In the genomic region with DNA sequence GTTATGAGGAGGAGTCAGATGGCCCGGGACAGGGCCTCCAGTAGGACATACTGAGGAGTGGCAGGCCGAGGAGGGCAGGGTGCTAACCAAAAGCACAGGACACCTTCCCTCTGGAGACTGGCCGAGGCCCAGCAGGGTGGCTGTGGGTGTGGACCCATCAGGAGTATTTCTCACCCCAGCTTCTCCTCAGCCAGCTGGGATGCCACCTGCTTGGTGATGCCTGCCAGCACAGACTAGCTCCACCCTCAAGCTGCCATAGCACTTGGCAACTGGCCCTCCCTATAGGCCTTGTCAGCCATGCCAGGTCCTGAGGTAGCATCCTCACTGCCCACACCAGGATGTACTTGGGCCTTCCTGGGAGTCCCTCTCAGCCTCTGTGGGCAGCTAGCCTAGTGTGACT, we compare ENCODE assay signal across 21 mouse cellular contexts. TPM values are rescaled to one million over a fixed set of nuclear protein-coding genes. Genes with fewer than 3 reads are reported as not detected.
DNase-seq lines count a peak whose midpoint lies in the region; ATAC-seq and TF ChIP-seq lines count a peak whose summit lies in the region.
"Had no signal": no experiment of that assay in that cellular context is flagged by ENCODE, and none has a peak within 500 bp of the region (broad histone marks: within the 10 kb centered on the region; RNA-seq: fewer than 3 reads in every experiment).

No protein-coding gene starts in this region.

- peak; percentile 65; the same call in 1 of the 2 replicates for ATAC-seq in forebrain, embryonic 14.5 days
- ATAC-seq in forebrain, postnatal 0 days: no peak
- no peak for ATAC-seq in intestine, postnatal 0 days
- ATAC-seq: activated CD4-positive, CD25-positive, alpha-beta regulatory T cell, adult 4 months; midbrain, embryonic 13.5 days had no signal

- H3K27me3 ChIP-seq in forebrain, embryonic 14.5 days (replicated peaks; ENCODE audit: control insufficient read depth, insufficient read depth, low read length): no peaks in the 10 kb centered on the region
- H3K27me3 ChIP-seq in forebrain, postnatal 0 days (ENCODE audit: insufficient read depth, low read length): no peaks in the 10 kb centered on the region
- no peaks in the 10 kb centered on the region for H3K27me3 ChIP-seq in intestine, postnatal 0 days (replicated peaks; ENCODE audit: control insufficient read depth, insufficient read depth, low read length)
- H3K27me3 ChIP-seq: hindbrain, embryonic 13.5 days; midbrain, embryonic 13.5 days had no signal

- no peak overlapping the region for H3K9ac ChIP-seq in forebrain, embryonic 14.5 days (ENCODE audit: low read length)
- H3K9ac ChIP-seq in forebrain, postnatal 0 days: no peak overlapping the region
- H3K9ac ChIP-seq in intestine, postnatal 0 days (ENCODE audit: low read depth, low read length): no peak overlapping the region
- H3K9ac ChIP-seq: hindbrain, embryonic 13.5 days; midbrain, embryonic 13.5 days had no signal

- H3K4me2 ChIP-seq in forebrain, embryonic 14.5 days (ENCODE audit: low read length): no peak overlapping the region
- no peak overlapping the region for H3K4me2 ChIP-seq in forebrain, postnatal 0 days (ENCODE audit: low read depth)
- no peak overlapping the region for H3K4me2 ChIP-seq in intestine, postnatal 0 days (replicated peaks; ENCODE audit: low read depth)
- H3K4me2 ChIP-seq: hindbrain, embryonic 13.5 days; midbrain, embryonic 13.5 days had no signal

- H3K36me3 ChIP-seq in forebrain, embryonic 14.5 days (ENCODE audit: control insufficient read depth, insufficient read depth, low read length): peaks cover 77% of the 10 kb centered on the region
- peaks cover 61% of the 10 kb centered on the region for H3K36me3 ChIP-seq in forebrain, postnatal 0 days (ENCODE audit: insufficient read depth)
- H3K36me3 ChIP-seq in intestine, postnatal 0 days (ENCODE audit: control insufficient read depth, insufficient read depth): peaks cover 54% of the 10 kb centered on the region

- no peaks in the 10 kb centered on the region for H3K4me1 ChIP-seq in forebrain, embryonic 14.5 days (ENCODE audit: control insufficient read depth, insufficient read depth, low read length)
- H3K4me1 ChIP-seq in forebrain, postnatal 0 days (ENCODE audit: insufficient read depth): no peaks in the 10 kb centered on the region
- no peaks in the 10 kb centered on the region for H3K4me1 ChIP-seq in intestine, postnatal 0 days (replicated peaks; ENCODE audit: control insufficient read depth, insufficient read depth, low read length)

- peak; percentile 66 for DNase-seq in forebrain, embryonic 14.5 days (ENCODE audit: low spot score)
- DNase-seq in forebrain, postnatal 0 days: no peak
- peak; percentile 73 for DNase-seq in layer of hippocampus, adult 9-11 months
- DNase-seq in layer of hippocampus, postnatal 10 days (ENCODE audit: low spot score in 2 of 2): no peak
- DNase-seq in cerebellum, adult 11-12 months: peak; percentile 96
- DNase-seq in cerebellum, postnatal 36 days: peak; percentile 93 to 95
- DNase-seq in gastrocnemius, postnatal 14 days: no peak
- DNase-seq: adrenal gland, postnatal 25 days; kidney, adult 2 months; kidney, postnatal 36 days; lung, postnatal 14 days had no signal

- H3K9me3 ChIP-seq in forebrain, embryonic 14.5 days (replicated peaks; ENCODE audit: control insufficient read depth, low read length): no peaks in the 10 kb centered on the region
- no peaks in the 10 kb centered on the region for H3K9me3 ChIP-seq in forebrain, postnatal 0 days (ENCODE audit: low read length)
- no peaks in the 10 kb centered on the region for H3K9me3 ChIP-seq in intestine, postnatal 0 days (ENCODE audit: control insufficient read depth)
- H3K9me3 ChIP-seq: hindbrain, embryonic 13.5 days; midbrain, embryonic 13.5 days had no signal

- no peak for TF ChIP-seq CTCF in forebrain, postnatal 0 days (IDR thresholded peaks at IDR 0.05; ENCODE audit: low read depth)
- no peak for TF ChIP-seq CTCF in intestine, postnatal 0 days (IDR thresholded peaks at IDR 0.05; ENCODE audit: low read depth)

- no peak overlapping the region for H3K27ac ChIP-seq in forebrain, embryonic 14.5 days (ENCODE audit: low read depth, low read length)
- no peak overlapping the region for H3K27ac ChIP-seq in forebrain, postnatal 0 days (ENCODE audit: low read depth, low read length)
- H3K27ac ChIP-seq in intestine, postnatal 0 days (ENCODE audit: low read depth, low read length): no peak overlapping the region
- H3K27ac ChIP-seq: hindbrain, embryonic 13.5 days; midbrain, embryonic 13.5 days had no signal

- intact Hi-C loops in gastrocnemius, postnatal 14 days (cut with DNase I; ENCODE audit: low total_unique reads): no loop called here

- 91% methylated on average over 3 of the region's 3 CpGs for WGBS in forebrain, embryonic 14.5 days
- 69% methylated on average over 3 of the region's 3 CpGs for WGBS in forebrain, postnatal 0 days
- 90% methylated on average over 3 of the region's 3 CpGs for WGBS in intestine, postnatal 0 days

- H3K4me3 ChIP-seq in forebrain, embryonic 14.5 days (ENCODE audit: low read depth, low read length): no peak overlapping the region
- H3K4me3 ChIP-seq in forebrain, postnatal 0 days (ENCODE audit: low read depth, low read length): no peak overlapping the region
- no peak overlapping the region for H3K4me3 ChIP-seq in intestine, postnatal 0 days (ENCODE audit: low read depth, low read length)
- H3K4me3 ChIP-seq: hindbrain, embryonic 13.5 days; midbrain, embryonic 13.5 days had no signal

RNA-seq across cellular contexts. Expression of gene Gm49318, which starts 6.7 kb away (rescaled TPM):
- polyA plus RNA-seq in forebrain, embryonic 14.5 days (2014; fragmentation: Nextera tagmentation; extraction: Ambion mirVana): not detected in 2 replicates
- not detected in 2 replicates for total RNA-seq in forebrain, postnatal 0 days (2014; rRNA removed)
- polyA plus RNA-seq in forebrain, postnatal 0 days (2015; fragmentation: Nextera tagmentation; extraction: Ambion mirVana): not detected in 2 replicates
- 1 to 10 TPM in 1 of 2 experiments, not detected in 1; 6.2 TPM for total RNA-seq in layer of hippocampus, postnatal 10 days (2021)
- total RNA-seq in gastrocnemius, postnatal 14 days (2021): not detected
- not detected in 2 replicates for polyA plus RNA-seq in intestine, postnatal 0 days (2015; fragmentation: Nextera tagmentation; extraction: Ambion mirVana)
- total RNA-seq: adrenal gland, postnatal 25 days; left cerebral cortex, adult 8-10 months had no signal
- polyA plus RNA-seq: activated CD4-positive, CD25-positive, alpha-beta regulatory T cell, adult 4 months; gonadal fat pad, adult 2 months; heart, embryonic 16.5 days; hindbrain, embryonic 13.5 days; kidney, adult 2 months; limb, embryonic 14.5 days; liver, embryonic 16.5 days; midbrain, embryonic 13.5 days; testis, adult 2 months had no signal

RNA-seq across cellular contexts. Expression of gene Zfp653, which starts 6.8 kb away (rescaled TPM):
- polyA plus RNA-seq in forebrain, embryonic 14.5 days (2014; fragmentation: Nextera tagmentation; extraction: Ambion mirVana): 11.3 and 13.4 TPM in 2 replicates
- total RNA-seq in forebrain, postnatal 0 days (2014; rRNA removed): 31.0 and 32.3 TPM in 2 replicates
- polyA plus RNA-seq in forebrain, postnatal 0 days (2015; fragmentation: Nextera tagmentation; extraction: Ambion mirVana): 13.3 and 16.3 TPM in 2 replicates
- total RNA-seq in layer of hippocampus, postnatal 10 days (2021): 10 to 100 TPM; 19.4 to 21.1 TPM
- total RNA-seq in gastrocnemius, postnatal 14 days (2021): 1 to 10 TPM; 2.6 to 3.2 TPM
- 4.2 and 4.5 TPM in 2 replicates for polyA plus RNA-seq in intestine, postnatal 0 days (2015; fragmentation: Nextera tagmentation; extraction: Ambion mirVana)

RNA-seq across cellular contexts. Expression of gene Elavl3, which starts 12.5 kb away (rescaled TPM):
- 88.1 and 107 TPM in 2 replicates for polyA plus RNA-seq in forebrain, embryonic 14.5 days (2014; fragmentation: Nextera tagmentation; extraction: Ambion mirVana)
- total RNA-seq in forebrain, postnatal 0 days (2014; rRNA removed): 159 and 191 TPM in 2 replicates
- 51.3 and 74.7 TPM in 2 replicates for polyA plus RNA-seq in forebrain, postnatal 0 days (2015; fragmentation: Nextera tagmentation; extraction: Ambion mirVana)
- 100 to 1,000 TPM; 197 to 205 TPM for total RNA-seq in layer of hippocampus, postnatal 10 days (2021)
- under 1 TPM; 0.14 to 0.73 TPM for total RNA-seq in gastrocnemius, postnatal 14 days (2021)
- polyA plus RNA-seq in intestine, postnatal 0 days (2015; fragmentation: Nextera tagmentation; extraction: Ambion mirVana): 0.78 and 0.99 TPM in 2 replicates
- polyA plus RNA-seq: activated CD4-positive, CD25-positive, alpha-beta regulatory T cell, adult 4 months had no signal

RNA-seq across cellular contexts. Expression of gene Ecsit, which starts 20.9 kb away (rescaled TPM):
- 47.2 and 56.2 TPM in 2 replicates for polyA plus RNA-seq in forebrain, embryonic 14.5 days (2014; fragmentation: Nextera tagmentation; extraction: Ambion mirVana)
- total RNA-seq in forebrain, postnatal 0 days (2014; rRNA removed): 55.2 and 59.2 TPM in 2 replicates
- 64.1 and 64.7 TPM in 2 replicates for polyA plus RNA-seq in forebrain, postnatal 0 days (2015; fragmentation: Nextera tagmentation; extraction: Ambion mirVana)
- total RNA-seq in layer of hippocampus, postnatal 10 days (2021): 10 to 100 TPM; 45.8 to 46.8 TPM
- 10 to 100 TPM; 68.5 to 72.2 TPM for total RNA-seq in gastrocnemius, postnatal 14 days (2021)
- polyA plus RNA-seq in intestine, postnatal 0 days (2015; fragmentation: Nextera tagmentation; extraction: Ambion mirVana): 23.8 and 25.3 TPM in 2 replicates

RNA-seq across cellular contexts. Expression of gene Cnn1, which starts 34.7 kb away (rescaled TPM):
- polyA plus RNA-seq in forebrain, embryonic 14.5 days (2014; fragmentation: Nextera tagmentation; extraction: Ambion mirVana): 0.19 and 0.72 TPM in 2 replicates
- 0.24 TPM in 1 of 2 replicates, not detected in the other for total RNA-seq in forebrain, postnatal 0 days (2014; rRNA removed)
- 0.24 and 0.86 TPM in 2 replicates for polyA plus RNA-seq in forebrain, postnatal 0 days (2015; fragmentation: Nextera tagmentation; extraction: Ambion mirVana)
- under 1 TPM; 0.42 to 0.43 TPM for total RNA-seq in layer of hippocampus, postnatal 10 days (2021)
- total RNA-seq in gastrocnemius, postnatal 14 days (2021): 1 to 10 TPM; 1.7 to 7.9 TPM
- polyA plus RNA-seq in intestine, postnatal 0 days (2015; fragmentation: Nextera tagmentation; extraction: Ambion mirVana): 419 and 432 TPM in 2 replicates
- polyA plus RNA-seq: activated CD4-positive, CD25-positive, alpha-beta regulatory T cell, adult 4 months had no signal

Comparison
In these comparisons a context has a peak if more than half of its experiments do, and no peak if none do; other contexts are left out.
1. DNase-seq: peak in forebrain, embryonic 14.5 days (single experiment), layer of hippocampus, adult 9-11 months (single experiment), cerebellum, adult 11-12 months (single experiment) and cerebellum, postnatal 36 days (2 of 2); none in forebrain, postnatal 0 days (single experiment), layer of hippocampus, postnatal 10 days (0 of 2) and gastrocnemius, postnatal 14 days (single experiment).
2. RNA of gene Elavl3, which starts 12.5 kb away (total RNA-seq): 197 to 205 TPM in layer of hippocampus, postnatal 10 days and 159 to 191 TPM in forebrain, postnatal 0 days; 0.14 to 0.73 TPM in gastrocnemius, postnatal 14 days; every median in the first group is over 10 times any median in the second.